Mouse (Mus musculus) MEL (cell line): ENCODE measurements around the gene Thsd1. TPM values are rescaled to one million over a fixed set of nuclear protein-coding genes. Genes with fewer than 3 reads are reported as not detected.

Source experiments
- DNase-seq: peaks from one replicate; pipeline ENCODE4 v3.0.0; 2011; ENCODE audit warnings: low read depth, low spot score
- H3K27ac ChIP-seq: 2 replicates; pipeline ENCODE4 v1.5.1; 2012; ENCODE audit warnings: low read depth, mild to moderate bottlenecking, control low read depth, low read length, moderate library complexity; ENCODE audit not compliant: control insufficient read depth
- H3K27me3 ChIP-seq, 2 experiments: fragments of 150-350 bp in 1 of 2; sonication (generic) in 1 of 2; 2 replicates each; pipeline ENCODE4 v1.6.1; 2012; ENCODE audit warnings: low read length in 2 of 2, mild to moderate bottlenecking in 2 of 2, improper control_type of control experiment in 1 of 2, moderate library complexity in 1 of 2; ENCODE audit not compliant: insufficient read depth in 2 of 2, control insufficient read depth in 1 of 2
- H3K36me3 ChIP-seq, 2 experiments: 2 replicates each; pipeline ENCODE4 v1.6.1; 2012 to 2014; ENCODE audit warnings: low read length in 2 of 2, improper control_type of control experiment in 1 of 2, inconsistent platforms in 1 of 2, mild to moderate bottlenecking in 1 of 2; ENCODE audit not compliant: insufficient read depth in 2 of 2, control insufficient read depth in 1 of 2
- H3K4me1 ChIP-seq, 2 experiments: fragments of 150-350 bp in 1 of 2; sonication (generic) in 1 of 2; 2 replicates each; pipeline ENCODE4 v1.6.1; 2012; ENCODE audit warnings: low read length in 2 of 2, improper control_type of control experiment in 1 of 2, mild to moderate bottlenecking in 1 of 2; ENCODE audit not compliant: insufficient read depth in 2 of 2, control insufficient read depth in 1 of 2
- H3K4me3 ChIP-seq, 2 experiments: fragments of 150-350 bp in 1 of 2; sonication (generic) in 1 of 2; 2 replicates each; pipeline ENCODE4 v1.5.1; 2012; ENCODE audit warnings: low read depth in 2 of 2, low read length in 2 of 2, mild to moderate bottlenecking in 2 of 2, moderate library complexity in 2 of 2, control low read depth in 1 of 2, improper control_type of control experiment in 1 of 2; ENCODE audit not compliant: control insufficient read depth in 1 of 2, insufficient read depth in 1 of 2
- H3K79me2 ChIP-seq: 2 replicates; pipeline ENCODE4 v1.6.1; 2012; ENCODE audit warnings: mild to moderate bottlenecking, low read length, moderate library complexity; ENCODE audit not compliant: control insufficient read depth, poor library complexity, insufficient read depth
- H3K9ac ChIP-seq: 2 replicates; pipeline ENCODE4 v1.6.1; 2012; ENCODE audit warnings: low read depth, mild to moderate bottlenecking, control low read depth, low read length, moderate library complexity; ENCODE audit not compliant: control insufficient read depth, poor library complexity, severe bottlenecking
- H3K9me3 ChIP-seq: fragments of 150-350 bp; sonication (generic); replicated peaks from 2 replicates; pipeline ENCODE4 v1.6.1; 2012; ENCODE audit warnings: mild to moderate bottlenecking, low read length, improper control_type of control experiment, moderate library complexity; ENCODE audit not compliant: insufficient read depth
- CHD2 ChIP-seq: IDR thresholded peaks from 2 replicates; pipeline ENCODE4 v1.6.1; 2011; ENCODE audit warnings: low read length, improper control_type of control experiment
- CTCF ChIP-seq, 3 experiments: IDR thresholded peaks in 2 of 3; conservative IDR thresholded peaks in 1 of 3; 2 replicates each; pipeline ENCODE4 v1.5.1; 2011 to 2012; ENCODE audit warnings: low read length in 3 of 3, low read depth in 2 of 3, mild to moderate bottlenecking in 2 of 3, improper control_type of control experiment in 1 of 3, inconsistent platforms in 1 of 3, mixed read lengths in 1 of 3, moderate library complexity in 1 of 3; ENCODE audit not compliant: control insufficient read depth in 1 of 3, insufficient read depth in 1 of 3, poor library complexity in 1 of 3, severe bottlenecking in 1 of 3
- E2F4 ChIP-seq: IDR thresholded peaks from 2 replicates; pipeline ENCODE4 v1.6.1; 2011; ENCODE audit warnings: low read depth, low read length, improper control_type of control experiment, borderline replicate concordance
- HCFC1 ChIP-seq: IDR thresholded peaks from 2 replicates; pipeline ENCODE4 v1.6.1; 2012; ENCODE audit warnings: low read depth, mild to moderate bottlenecking, inconsistent platforms, low read length, improper control_type of control experiment, moderate library complexity
- JUND ChIP-seq: IDR thresholded peaks from 2 replicates; pipeline ENCODE4 v1.6.1; 2011; ENCODE audit warnings: low read depth, mild to moderate bottlenecking, improper control_type of control experiment, low read length
- MAFK ChIP-seq: IDR thresholded peaks from 2 replicates; pipeline ENCODE4 v1.6.1; 2011; ENCODE audit warnings: low read depth, mild to moderate bottlenecking, low read length, improper control_type of control experiment, borderline replicate concordance
- MEF2A ChIP-seq: IDR thresholded peaks from 2 replicates; pipeline ENCODE4 v1.6.1; 2014; ENCODE audit warnings: low read depth, mild to moderate bottlenecking, inconsistent platforms, low read length, improper control_type of control experiment; ENCODE audit not compliant: poor library complexity, insufficient replicate concordance, severe bottlenecking; ENCODE audit errors: extremely low read depth
- MXI1 ChIP-seq: IDR thresholded peaks from 2 replicates; pipeline ENCODE4 v1.6.1; 2011; ENCODE audit warnings: mild to moderate bottlenecking, low read depth, low read length, improper control_type of control experiment
- MYB ChIP-seq: IDR thresholded peaks from 2 replicates; pipeline ENCODE4 v1.6.1; 2011; ENCODE audit warnings: mild to moderate bottlenecking, low read depth, low read length, improper control_type of control experiment
- NELFE ChIP-seq: IDR thresholded peaks from 2 replicates; pipeline ENCODE4 v1.6.1; 2011; ENCODE audit warnings: low read depth, low read length, improper control_type of control experiment
- NRF1 ChIP-seq: IDR thresholded peaks from 2 replicates; pipeline ENCODE4 v1.6.1; 2014; ENCODE audit warnings: low read depth, mild to moderate bottlenecking, inconsistent platforms, low read length, improper control_type of control experiment, moderate library complexity; ENCODE audit not compliant: poor library complexity, insufficient read depth, severe bottlenecking
- POLR2A ChIP-seq, 2 experiments: IDR thresholded peaks; 2 replicates each; pipeline ENCODE4 v1.6.1; 2011 to 2012; ENCODE audit warnings: low read length in 2 of 2, mild to moderate bottlenecking in 2 of 2, control low read depth in 1 of 2, improper control_type of control experiment in 1 of 2, low read depth in 1 of 2, moderate library complexity in 1 of 2; ENCODE audit not compliant: control insufficient read depth in 1 of 2, insufficient read depth in 1 of 2, poor library complexity in 1 of 2
- POLR2AphosphoS2 ChIP-seq: IDR thresholded peaks from 2 replicates; pipeline ENCODE4 v1.6.1; 2011; ENCODE audit warnings: low read length, improper control_type of control experiment
- RCOR1 ChIP-seq: IDR thresholded peaks from 2 replicates; pipeline ENCODE4 v1.6.1; 2012; ENCODE audit warnings: low read depth, mild to moderate bottlenecking, inconsistent platforms, low read length, improper control_type of control experiment
- TCF12 ChIP-seq: IDR thresholded peaks from 2 replicates; pipeline ENCODE4 v1.6.1; 2014; ENCODE audit warnings: low read depth, mild to moderate bottlenecking, inconsistent platforms, low read length, improper control_type of control experiment, moderate library complexity
- USF1 ChIP-seq: IDR thresholded peaks from 2 replicates; pipeline ENCODE4 v1.6.1; 2014; ENCODE audit warnings: low read depth, mild to moderate bottlenecking, inconsistent platforms, low read length, improper control_type of control experiment, moderate library complexity
- USF2 ChIP-seq, 2 experiments: IDR thresholded peaks; 2 replicates each; pipeline ENCODE4 v1.6.1; 2011 to 2012; ENCODE audit warnings: improper control_type of control experiment in 2 of 2, low read length in 2 of 2, borderline replicate concordance in 1 of 2, inconsistent platforms in 1 of 2, low read depth in 1 of 2, mild to moderate bottlenecking in 1 of 2; ENCODE audit not compliant: insufficient read depth in 1 of 2
- ZC3H11A ChIP-seq: IDR thresholded peaks from 2 replicates; pipeline ENCODE4 v1.6.1; 2012; ENCODE audit warnings: low read depth, mild to moderate bottlenecking, inconsistent platforms, low read length, improper control_type of control experiment
- ZKSCAN1 ChIP-seq: IDR thresholded peaks from 2 replicates; pipeline ENCODE4 v1.6.1; 2012; ENCODE audit warnings: low read depth, mild to moderate bottlenecking, inconsistent platforms, low read length, improper control_type of control experiment, moderate library complexity
- polyA plus RNA-seq, 2 experiments: library from polyadenylated mRNA; stranded (reverse) in 1 of 2; unstranded in 1 of 2; fragments of >175 nt in 1 of 2; fragments of >200 nt in 1 of 2; gene quantifications; 2 replicates each; pipeline versions ENCODE4 v1.2.1 to v1.2.4; 2012; ENCODE audit warnings: low replicate concordance in 2 of 2, low read depth in 1 of 2; ENCODE audit not compliant: insufficient read length in 2 of 2, insufficient read depth in 1 of 2, missing spikeins in 1 of 2
- total RNA-seq: library from RNA; depleted of rRNA; stranded (reverse); fragments of 300-350 nt; gene quantifications from 2 replicates; pipeline ENCODE4 v1.2.3, GENCODE M21; 2012

Gene Thsd1
- total and polyA plus RNA-seq, 3 experiments: 0.10 TPM; not detected in 2

- no peaks in the 10 kb centered on the region for H3K79me2 ChIP-seq
- no peaks in the 10 kb centered on the region for H3K36me3 ChIP-seq
- no peaks in the 10 kb centered on the region for H3K9me3 ChIP-seq
- 0 out of 4 replicates have a peak, but pooled peaks cover 0 to 2% of the 10 kb centered on the region in 2 experiments for H3K27me3 ChIP-seq
- TF ChIP-seq CTCF (IDR thresholded peaks at IDR 0.05 in 2 of 3, conservative IDR thresholded peaks at IDR 0.05 in 1 of 3; ENCODE audit: control insufficient read depth in 1 of 3, insufficient read depth in 1 of 3, low read depth in 2 of 3, low read length in 3 of 3, poor library complexity in 1 of 3, severe bottlenecking in 1 of 3) (no peak), CHD2 (no peak), NRF1 (no peak), NELFE (no peak), USF1 (no peak), ZC3H11A (no peak), JUND (no peak), RCOR1 (no peak), HCFC1 (no peak), MYB (no peak), ZKSCAN1 (no peak), TCF12 (no peak), MEF2A (no peak), MAFK (no peak), USF2 (IDR thresholded peaks at IDR 0.05; ENCODE audit: borderline replicate concordance in 1 of 2, insufficient read depth in 1 of 2, low read depth in 1 of 2, low read length in 2 of 2) (no peak), MXI1 (no peak)
- no peaks in the 10 kb centered on the region for H3K4me1 ChIP-seq
- no peak for DNase-seq
- H3K9ac ChIP-seq: no peak overlapping the region
- H3K4me3 ChIP-seq: no peak overlapping the region
- no peak overlapping the region for H3K27ac ChIP-seq
Measured at GRCm38 (mm10) chr8:22266809-22267208, 39.7 kb downstream of the Thsd1 start.

GRCm38 (mm10) chr8:22273142-22273541 lies 46.0 kb downstream of the Thsd1 start:
- peaks cover 0 to 2% of the 10 kb centered on the region in 2 experiments; a peak in 1 of 4 replicates for H3K27me3 ChIP-seq
- H3K4me3 ChIP-seq: no peak overlapping the region
- H3K36me3 ChIP-seq: no peaks in the 10 kb centered on the region
- H3K9me3 ChIP-seq: no peaks in the 10 kb centered on the region
- H3K4me1 ChIP-seq: no peaks in the 10 kb centered on the region
- no peak for DNase-seq
- no peaks in the 10 kb centered on the region for H3K79me2 ChIP-seq
- H3K9ac ChIP-seq: no peak overlapping the region
- no peak overlapping the region for H3K27ac ChIP-seq
- TF ChIP-seq POLR2A (IDR thresholded peaks at IDR 0.05; ENCODE audit: control insufficient read depth in 1 of 2, insufficient read depth in 1 of 2, low read depth in 1 of 2, low read length in 2 of 2, poor library complexity in 1 of 2) (no peak), USF1 (no peak), E2F4 (no peak), POLR2AphosphoS2 (no peak), ZKSCAN1 (no peak), HCFC1 (no peak)
